Mouse (Mus musculus): ENCODE results near the gene Vps37c.

The Vps37c gene

DNA sequence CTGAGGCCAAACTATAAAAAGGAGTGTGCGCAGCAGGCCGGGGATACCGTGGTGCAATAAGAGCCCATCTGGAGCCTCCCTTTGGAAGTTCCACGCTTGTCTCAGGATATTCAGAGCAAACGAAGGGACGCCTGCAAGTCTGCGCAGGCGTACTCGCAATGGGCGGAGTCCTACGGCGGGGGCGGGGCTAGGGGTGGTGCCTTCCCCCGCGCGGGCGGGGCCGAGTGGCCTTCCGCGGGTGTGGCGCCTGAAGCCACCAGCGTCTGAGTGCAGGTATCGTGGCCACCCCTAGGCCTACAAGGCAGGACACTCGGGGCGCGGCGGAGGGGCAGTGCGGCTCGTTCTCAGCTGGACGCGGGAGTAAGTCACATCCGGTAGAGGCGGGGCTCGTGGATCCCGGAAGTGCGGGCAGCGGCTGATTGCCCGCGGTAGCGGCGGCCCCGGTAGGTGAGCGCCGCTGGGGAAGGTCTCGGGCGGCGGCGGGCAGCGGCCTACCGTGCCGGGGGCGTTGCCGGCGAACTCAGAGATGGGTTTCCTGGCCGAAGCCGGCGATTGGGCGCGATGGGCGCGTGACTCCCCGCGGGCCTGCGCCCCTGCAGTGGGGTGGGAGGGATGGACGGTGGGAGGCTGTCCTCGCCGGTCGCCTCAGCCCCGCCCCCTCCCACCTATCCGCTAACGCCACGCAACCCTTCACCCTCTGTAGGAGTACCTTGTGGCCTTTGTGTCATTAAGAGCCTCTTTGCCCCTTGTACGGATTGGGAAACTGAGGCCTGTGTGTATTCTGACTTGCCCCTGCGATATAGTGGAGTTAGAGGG lies at the start of gene Vps37c:
Gene Vps37c, plus strand, starts transcription at position 199 of the 816 bp plus-strand sequence.
- peak; percentile 96 for DNase-seq (ENCODE audit: low read depth, low spot score)

DNA sequence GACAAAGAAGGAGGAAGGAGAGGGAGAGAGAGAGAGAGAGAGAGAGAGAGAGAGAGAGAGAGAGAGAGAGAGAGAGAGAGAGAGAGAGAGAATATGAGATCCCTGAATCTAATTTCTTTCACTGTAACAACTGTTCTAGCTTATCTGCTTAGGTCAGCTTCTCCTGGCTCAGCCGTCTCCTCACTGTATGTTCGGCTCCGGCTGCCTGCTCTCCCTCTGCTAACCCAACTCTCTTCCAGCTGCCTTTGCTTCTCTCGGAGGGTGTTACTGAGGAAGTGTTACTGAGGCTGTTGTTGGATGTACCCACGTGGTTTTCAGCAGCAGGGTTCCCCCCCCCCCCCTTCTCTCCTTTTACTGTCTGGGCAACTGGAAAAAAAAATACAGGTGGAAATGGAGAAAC lies 48.5 kb upstream of the Vps37c start:
- peak; percentile 21 for DNase-seq (ENCODE audit: low read depth, low spot score)

DNA sequence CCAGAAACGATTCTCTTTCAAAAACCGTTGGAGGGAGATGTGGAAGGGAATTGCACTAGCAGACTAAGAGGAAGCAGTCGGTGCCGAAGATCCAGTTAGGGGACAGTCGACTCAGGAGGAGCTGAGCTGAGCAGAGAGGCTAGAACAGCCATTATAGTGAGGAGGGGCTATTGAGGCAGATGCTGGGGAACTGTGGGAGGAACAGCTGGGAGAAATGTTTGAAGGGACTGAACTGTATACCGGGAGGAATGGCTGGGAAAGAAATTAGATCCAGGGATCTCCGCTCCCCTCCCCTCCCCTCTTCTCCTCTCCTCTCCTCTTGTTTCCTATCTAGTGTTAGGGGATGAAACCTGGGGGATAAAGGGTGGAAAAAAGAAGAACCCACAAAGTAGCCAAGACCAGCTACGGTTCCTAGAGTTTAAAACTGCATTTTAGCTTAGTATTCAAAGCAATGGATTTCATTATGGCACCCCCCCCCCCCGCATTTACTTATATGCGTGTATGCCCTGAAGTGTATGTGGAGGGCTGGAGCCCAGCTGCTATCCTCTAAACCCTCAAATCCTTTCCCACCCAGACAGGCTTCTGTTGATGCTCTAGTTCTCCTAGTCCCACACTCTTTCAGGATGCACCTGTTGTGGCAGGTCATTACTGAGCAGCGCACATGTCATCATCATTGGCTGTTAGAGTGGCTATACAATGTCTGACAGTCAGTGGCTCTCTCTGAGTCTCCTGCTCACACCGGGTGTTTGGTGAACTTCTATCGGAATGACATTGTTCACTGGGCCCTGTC lies 47.8 kb upstream of the Vps37c start:
- DNase-seq (ENCODE audit: low read depth, low spot score) = no peak

DNA sequence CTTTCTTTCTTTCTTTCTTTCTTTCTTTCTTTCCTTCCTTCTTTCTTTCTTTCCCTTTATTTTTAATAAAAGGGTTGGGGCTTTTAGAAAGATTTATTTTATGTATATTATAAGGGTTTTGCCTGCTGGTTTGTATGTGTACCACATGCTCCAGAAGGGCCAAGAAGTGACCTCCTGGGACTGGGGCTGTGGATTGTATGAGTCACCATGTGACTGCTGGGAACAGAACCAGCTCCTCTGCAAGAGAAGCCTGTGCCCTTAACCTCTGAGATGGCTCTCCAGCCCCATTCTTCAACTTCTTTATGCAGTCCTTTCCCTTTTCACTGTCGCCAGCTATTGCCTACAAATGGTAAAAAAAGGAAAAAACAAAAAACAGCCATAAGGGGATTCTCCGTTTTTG lies 42.9 kb upstream of the Vps37c start:
- DNase-seq (ENCODE audit: low read depth, low spot score) = no peak

DNA sequence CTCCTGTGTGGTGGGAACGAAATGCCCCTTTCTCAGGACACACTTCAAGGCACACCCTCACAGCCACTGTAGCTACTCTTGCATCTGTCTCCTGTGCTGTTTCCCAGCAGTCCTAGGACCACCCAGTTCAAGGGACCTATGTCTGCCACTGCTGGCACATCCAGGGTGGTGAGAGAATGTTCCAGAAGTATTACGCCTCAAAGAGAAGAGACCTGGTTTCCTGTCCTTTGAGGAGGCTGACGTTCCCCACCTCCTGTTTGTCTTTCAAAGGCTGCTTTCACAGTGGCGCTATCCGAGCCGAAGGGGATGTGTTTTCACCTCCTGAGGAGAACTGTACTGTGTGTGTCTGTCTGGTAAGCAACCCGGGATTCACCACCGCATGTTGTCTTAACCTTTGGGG lies 40.4 kb upstream of the Vps37c start:
- no peak for DNase-seq (ENCODE audit: low read depth, low spot score)

DNA sequence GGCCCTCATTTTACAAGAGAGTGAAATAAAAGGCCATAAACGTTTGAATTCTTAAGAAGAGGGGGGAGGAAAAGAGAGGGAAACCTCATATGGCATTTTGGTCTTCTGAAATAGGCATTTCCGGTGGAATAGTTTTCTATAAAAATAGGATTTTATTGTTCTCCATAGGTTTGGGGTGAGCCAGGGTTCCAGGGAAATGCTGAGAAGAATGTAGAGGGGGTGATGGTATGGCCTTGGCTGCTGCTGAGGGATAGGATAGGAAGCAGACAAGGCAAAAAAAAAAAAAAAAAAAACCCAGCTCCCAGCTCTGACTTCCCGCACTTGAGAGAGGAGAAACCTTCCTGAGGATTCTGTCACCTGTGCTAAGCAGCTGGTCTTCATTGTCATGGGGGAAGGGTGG lies 32.5 kb upstream of the Vps37c start:
- DNase-seq (ENCODE audit: low read depth, low spot score) = no peak

DNA sequence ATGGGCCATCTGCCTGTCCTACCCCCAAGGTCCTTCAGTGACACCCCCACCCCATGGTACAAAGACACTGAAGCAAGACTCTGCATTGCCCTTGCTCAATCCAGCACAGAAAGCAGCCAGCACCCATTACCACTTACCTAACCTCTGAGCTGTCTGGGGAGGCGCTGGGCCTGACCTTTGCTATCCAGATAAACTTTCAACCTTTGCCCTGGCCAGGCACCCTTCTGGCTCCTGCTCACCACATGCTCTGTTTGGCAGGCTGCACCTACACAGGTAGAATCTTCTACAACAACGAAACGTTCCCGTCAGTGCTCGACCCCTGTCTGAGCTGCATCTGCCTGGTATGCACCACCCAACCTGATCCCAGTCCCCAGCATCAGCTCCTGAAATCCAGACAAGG lies 30.8 kb upstream of the Vps37c start:
- no peak for DNase-seq (ENCODE audit: low read depth, low spot score)

DNA sequence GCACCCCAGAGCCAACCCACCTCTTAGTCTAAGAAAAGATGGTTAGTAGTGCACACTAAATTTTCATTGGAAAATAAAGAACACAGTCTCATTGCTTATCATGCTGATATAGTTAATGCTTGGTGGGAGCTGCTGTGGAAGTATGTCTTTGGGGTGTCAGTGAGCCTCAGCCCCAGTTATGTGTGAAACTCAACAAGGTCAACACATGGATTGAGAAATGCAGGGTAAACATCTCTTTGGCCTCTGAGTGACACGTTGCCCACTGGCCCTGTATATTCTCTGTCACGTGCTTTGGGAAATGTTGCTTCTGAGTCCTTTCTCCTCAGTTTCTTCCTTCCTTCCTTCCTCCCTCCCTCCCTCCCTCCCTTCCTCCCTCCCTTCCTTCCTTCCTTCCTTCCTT lies 30.1 kb upstream of the Vps37c start:
- no peak for DNase-seq (ENCODE audit: low read depth, low spot score)

DNA sequence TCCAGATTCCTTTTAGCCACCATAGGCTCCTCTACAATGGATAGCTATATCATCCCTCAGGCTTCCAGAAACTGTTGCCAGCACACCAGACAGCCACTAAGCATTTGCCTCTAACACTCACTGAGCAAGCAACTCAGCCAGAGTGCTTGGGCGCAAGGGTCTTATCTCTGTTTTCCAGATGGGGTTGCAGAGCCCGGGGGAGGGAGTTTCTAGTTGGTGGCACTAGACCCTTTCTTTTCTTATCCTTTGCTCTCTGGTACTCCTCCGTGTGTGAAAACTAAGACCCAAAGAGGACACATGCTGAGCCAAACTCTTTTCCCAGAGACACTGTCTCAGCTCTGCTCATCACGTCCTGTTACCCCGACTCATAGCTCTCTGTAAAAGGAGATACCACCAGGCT lies 27.2 kb upstream of the Vps37c start:
- no peak for DNase-seq (ENCODE audit: low read depth, low spot score)

DNA sequence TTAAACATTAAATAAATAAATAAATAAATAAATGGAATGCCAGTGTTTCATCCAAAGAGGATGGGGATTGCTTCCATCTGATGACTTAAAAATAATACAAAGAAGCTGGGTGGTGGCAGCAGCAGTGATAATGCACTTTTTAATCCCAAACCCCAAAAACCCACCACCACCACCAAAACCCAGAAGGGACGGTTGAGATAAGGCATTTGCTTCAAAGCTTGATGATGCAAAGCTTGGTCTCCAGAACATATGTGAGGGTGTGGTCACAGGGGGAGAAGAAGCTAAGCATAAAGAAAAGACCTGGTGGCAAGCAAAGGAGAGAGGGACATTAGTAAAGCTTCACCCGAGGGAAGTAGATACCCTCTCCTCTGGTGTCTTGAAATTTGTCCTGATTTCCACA lies 26.6 kb upstream of the Vps37c start:
- no peak for DNase-seq (ENCODE audit: low read depth, low spot score)

DNA sequence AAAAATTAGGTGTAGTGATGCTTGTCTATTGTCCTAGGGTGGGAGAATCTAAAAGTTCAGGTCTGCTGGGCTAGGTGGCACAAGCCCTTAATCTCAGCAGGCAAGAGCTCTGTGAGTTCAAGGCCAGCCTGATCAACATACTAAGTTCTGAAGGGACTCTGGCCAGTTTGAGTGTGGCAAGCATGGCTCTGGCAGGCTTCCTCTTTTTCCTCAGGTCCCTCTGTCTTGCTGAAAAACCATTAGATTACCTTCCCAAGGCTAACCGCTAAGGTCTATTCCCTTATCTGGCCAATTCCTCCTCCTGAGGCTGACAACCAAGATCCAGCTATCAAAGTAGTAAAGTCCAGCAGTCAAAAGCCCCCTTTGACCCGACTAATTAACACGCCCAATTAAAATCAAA lies 25.9 kb upstream of the Vps37c start:
- DNase-seq (ENCODE audit: low read depth, low spot score) = no peak

DNA sequence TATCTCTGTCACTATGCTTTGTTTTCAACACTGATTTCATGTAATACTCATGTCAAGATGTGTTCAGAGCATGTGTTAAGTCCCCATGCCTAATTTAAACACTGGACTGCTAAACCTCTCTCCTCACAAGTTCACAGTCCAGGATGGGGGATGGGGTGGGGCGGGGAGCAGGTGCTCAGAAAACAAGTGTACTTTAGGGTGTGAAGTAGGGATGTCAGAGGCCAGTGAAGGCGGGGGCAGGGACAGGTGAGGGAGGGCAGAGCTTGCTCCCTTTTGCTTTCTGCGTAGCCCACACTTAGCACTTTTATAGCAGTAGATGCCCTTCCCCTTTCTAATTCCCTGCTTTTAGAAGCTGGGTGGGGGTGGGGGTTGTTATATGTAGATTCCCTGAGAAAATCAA lies 23.4 kb upstream of the Vps37c start:
- no peak for DNase-seq (ENCODE audit: low read depth, low spot score)

DNA sequence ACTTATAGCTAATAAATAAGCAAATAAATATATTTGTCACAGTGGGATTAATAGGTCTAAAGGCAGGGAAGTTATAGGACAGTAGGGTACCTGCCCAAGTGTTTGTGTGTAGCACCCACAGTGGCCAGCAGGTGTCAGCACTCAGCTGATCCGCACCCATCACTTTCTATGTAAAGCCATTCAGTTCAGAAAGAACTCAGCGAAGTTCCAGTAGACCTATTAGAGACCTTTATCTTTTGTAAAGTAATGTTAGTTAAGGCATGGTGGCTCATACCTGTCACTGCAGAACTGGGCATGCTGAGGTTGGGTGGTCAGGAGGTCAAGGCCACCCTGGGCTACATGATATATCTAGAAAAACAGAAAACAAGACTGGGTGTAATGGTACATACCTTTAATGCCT lies 23.0 kb upstream of the Vps37c start:
- peak; percentile 78 for DNase-seq (ENCODE audit: low read depth, low spot score)

DNA sequence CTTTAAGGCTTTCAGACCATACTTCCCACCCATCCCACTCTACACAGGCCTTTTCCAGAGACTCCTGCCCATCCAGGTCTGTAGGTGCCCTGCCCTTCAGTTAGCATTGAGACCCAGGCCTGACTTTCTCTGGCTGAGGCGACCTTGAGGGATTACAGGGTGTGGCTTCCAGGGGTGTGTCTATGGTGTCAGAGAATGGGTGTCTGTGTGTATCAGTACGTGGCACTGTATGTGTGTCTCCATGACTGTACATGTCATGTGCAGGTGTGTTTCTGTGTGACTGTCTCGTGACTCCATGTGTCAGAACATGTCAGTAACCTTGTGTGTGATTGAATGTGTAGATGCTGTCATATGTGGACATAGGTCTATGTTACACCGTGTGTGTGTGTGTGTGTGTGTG lies 17.2 kb upstream of the Vps37c start:
- DNase-seq (ENCODE audit: low read depth, low spot score) = no peak

DNA sequence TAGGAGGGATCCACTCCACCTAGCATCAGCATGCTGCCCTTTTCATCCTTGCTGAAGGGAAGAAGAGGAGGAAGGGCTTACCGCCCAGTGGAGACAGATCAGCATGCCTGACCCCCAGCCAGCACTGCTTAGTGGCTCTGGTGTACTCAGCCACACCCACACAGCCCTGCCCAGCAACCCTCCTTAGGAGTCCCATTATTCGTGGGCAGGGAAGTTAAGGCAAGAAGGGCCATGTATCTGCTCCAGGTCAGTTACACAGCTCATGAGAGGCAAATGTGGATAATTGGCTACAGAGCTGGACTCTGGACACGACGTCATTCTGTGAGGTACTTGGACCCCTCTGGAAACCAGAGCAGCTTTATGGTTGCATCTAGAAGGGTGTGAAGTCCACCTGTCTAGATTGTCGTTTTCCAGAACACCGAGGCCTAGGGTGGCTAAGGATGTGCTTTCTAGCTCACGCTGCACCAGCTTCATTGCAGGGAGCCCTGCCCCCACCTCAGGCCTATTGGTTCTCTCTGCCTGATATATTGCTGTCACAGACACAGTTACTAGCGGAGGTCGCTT lies 16.6 kb upstream of the Vps37c start:
- DNase-seq (ENCODE audit: low read depth, low spot score) = no peak

DNA sequence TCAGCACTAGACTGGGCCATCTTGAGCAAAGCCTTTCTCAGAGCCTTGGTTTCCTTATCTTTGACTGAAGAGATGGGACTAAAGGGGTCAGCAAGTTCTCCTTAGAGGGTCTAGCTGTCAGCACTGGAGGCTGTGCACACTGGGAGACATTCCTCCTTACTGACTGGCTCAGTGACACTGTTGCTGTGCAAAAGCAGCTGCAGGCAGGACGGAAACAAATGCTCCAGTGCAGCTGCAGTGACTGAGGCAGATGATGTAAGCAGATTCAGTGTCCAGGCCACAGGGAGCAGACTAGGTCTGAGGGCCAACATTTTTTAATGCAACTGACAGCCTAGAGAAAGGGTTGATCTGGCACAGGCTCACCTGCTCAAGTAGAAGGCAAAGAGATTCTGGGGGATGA lies 15.3 kb upstream of the Vps37c start:
- DNase-seq (ENCODE audit: low read depth, low spot score) = no peak

DNA sequence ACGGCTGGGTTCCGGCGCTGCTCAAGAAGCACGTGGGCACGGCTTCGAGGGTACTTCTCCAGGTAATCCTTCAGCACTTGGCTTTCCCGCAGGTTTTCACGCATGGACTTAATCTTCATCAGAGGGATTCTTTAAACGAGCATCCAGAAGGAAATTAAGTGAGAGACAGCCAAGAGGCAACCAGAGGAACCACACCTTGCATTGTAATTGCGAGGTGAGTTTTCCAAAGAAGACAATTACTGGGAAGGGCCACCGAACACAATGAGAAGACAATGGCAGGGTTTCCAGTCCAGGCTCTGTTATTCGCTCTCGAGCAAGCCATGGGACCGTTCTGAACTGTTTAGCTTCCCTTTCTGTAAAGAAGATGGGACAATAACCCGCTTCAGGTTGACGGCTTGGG lies 11.9 kb upstream of the Vps37c start:
- DNase-seq (ENCODE audit: low read depth, low spot score) = no peak

DNA sequence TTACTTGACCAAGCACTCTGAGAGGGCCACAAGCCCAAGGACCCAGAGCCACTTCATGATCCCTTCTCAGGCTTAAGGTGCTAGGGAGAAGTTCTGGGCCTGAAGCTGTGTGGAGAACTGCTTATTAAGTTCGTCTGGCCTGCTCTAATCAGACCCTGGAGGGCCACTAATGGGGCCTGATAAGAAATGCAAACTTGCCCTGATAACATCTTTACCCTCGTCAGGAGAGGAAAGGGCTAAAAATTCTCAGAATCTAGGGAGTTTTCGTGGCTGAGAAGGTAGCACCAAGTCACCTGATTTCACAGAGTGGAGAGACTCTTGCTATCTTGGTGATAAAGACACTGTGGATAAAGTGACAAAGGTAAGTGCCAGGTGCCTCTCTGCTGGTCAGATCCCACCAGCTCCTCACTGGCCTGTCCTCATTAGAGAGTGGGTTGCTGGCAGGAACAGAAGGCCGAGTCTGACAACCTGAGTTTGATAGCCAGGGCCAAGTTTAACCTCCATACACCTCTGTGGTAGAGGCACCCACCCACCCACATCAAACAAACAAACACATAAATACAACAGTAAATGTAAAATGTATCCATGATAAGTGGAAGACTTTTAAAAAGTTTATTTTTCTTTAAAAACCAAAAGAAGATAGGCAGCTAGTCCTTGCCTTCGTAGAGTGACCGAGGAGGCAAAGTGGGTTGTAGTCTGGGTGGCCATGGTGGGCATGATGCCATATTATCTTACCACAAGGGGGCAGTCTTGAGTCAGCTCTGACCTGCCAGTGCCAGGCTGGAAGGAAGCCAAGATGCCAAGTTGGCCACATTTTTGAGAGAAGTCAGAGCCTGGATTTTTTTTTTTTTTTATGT lies 10.4 kb upstream of the Vps37c start, which contains the start of gene Pga5:
Gene Pga5, minus strand, starts transcription at position 157 of the 857 bp plus-strand sequence.
- DNase-seq (ENCODE audit: low read depth, low spot score) = peak; percentile 91

DNA sequence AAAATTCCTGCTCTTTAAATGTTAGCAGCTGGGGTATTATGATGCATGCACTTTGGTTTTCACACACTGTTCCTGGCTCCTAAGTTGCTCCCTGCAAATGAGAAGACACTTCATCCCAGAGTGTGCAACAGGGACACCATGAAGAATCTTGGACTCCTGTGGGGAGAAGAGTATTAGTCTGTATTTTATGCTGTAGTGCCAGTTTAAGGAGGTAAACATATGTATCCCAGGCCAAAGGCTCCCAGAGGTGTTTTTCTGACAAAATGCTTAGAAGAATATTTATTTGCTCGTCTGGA lies 9.8 kb upstream of the Vps37c start:
- no peak for DNase-seq (ENCODE audit: low read depth, low spot score)

DNA sequence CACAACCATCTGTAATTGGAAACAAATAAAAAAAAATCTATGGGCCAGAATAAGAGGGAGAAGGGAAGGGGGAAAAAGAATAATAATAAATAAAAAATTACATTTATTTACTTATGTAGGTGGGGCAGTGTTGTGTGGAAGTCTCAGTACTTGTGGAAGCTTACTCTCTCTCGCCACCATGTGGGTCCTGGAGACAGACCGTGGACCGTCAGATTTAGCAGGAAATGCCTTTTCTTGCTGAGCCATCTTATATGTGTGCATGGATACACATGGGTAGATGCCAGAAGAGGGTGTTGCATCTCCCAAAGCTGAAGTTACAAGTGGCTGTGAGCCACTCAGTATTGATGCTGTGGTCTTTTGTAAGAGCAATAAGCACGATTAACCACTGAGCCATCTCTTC lies 7.0 kb upstream of the Vps37c start:
- no peak for DNase-seq (ENCODE audit: low read depth, low spot score)

DNA sequence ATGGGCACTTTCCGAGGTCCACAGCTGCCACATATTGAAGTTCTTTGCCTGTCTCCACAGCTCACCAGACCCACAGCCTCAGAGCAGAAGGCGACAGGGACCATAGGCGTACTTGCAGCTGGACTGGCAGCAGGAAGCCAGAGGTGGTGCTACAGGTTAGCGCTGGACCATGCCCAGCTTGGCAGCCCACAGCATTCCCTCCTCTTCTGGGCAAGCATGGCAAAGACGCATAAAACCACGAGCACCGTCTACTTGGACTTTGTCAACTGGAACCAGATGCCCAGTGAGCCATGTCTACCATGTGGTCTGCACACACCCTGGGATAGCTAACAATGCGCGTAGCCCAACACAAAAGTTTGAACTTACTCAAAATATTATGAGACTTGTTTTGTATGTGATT lies 3.5 kb upstream of the Vps37c start:
- no peak for DNase-seq (ENCODE audit: low read depth, low spot score)

DNA sequence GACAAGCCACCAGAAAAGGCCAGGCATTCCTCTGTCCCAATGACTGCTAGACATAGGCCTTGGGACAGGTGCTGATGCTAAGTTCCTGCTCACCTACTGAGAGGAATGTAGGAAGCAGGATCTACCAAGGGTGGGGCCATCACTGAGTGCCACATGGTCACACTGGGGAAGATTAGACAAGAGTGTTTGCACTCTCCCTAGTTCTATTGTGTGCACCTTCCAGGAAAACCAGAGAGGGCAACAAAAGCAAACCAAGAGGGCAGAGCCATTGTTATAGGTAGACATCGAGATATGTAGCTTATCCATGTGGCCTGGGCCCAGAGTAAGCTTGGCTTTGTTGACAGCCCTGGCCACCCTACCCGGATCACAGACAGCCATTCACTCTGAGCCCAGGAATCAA lies 2.8 kb upstream of the Vps37c start:
- no peak for DNase-seq (ENCODE audit: low read depth, low spot score)

Measured in brain, adult 2 months (tissue).